Mouse (Mus musculus): ENCODE data around the gene Sf1.

The Sf1 gene

GRCm38 (mm10) chr19:6363411-6364240 lies at the start of gene Sf1:
Gene Sf1, plus strand, starts transcription at chr19:6363690.
- DNase-seq (ENCODE audit: low spot score in 2 of 2), result peak; percentile 99 to 100

GRCm38 (mm10) chr19:6313796-6314195 lies 49.7 kb upstream of the Sf1 start:
- no peak for DNase-seq (ENCODE audit: low spot score in 2 of 2)

GRCm38 (mm10) chr19:6314513-6314912 lies 49.0 kb upstream of the Sf1 start:
- DNase-seq (ENCODE audit: low spot score in 2 of 2), result no peak

GRCm38 (mm10) chr19:6315573-6315972 lies 47.9 kb upstream of the Sf1 start:
- no peak for DNase-seq (ENCODE audit: low spot score in 2 of 2)

GRCm38 (mm10) chr19:6318145-6318544 lies 45.3 kb upstream of the Sf1 start:
- DNase-seq (ENCODE audit: low spot score in 2 of 2), result no peak

GRCm38 (mm10) chr19:6321358-6321757 lies 42.1 kb upstream of the Sf1 start:
- DNase-seq (ENCODE audit: low spot score in 2 of 2), result no peak

GRCm38 (mm10) chr19:6321786-6322621 lies 41.5 kb upstream of the Sf1 start:
- DNase-seq (ENCODE audit: low spot score in 2 of 2), result no peak

GRCm38 (mm10) chr19:6324751-6325150 lies 38.7 kb upstream of the Sf1 start:
- DNase-seq (ENCODE audit: low spot score in 2 of 2), result no peak

- DNase-seq (ENCODE audit: low spot score in 2 of 2), result no peak
These were observed 32.3 kb upstream of the Sf1 start for GRCm38 (mm10) chr19:6331178-6331577.

- peak; percentile 47 to 62 for DNase-seq (ENCODE audit: low spot score in 2 of 2)
These were observed 31.6 kb upstream of the Sf1 start for GRCm38 (mm10) chr19:6331719-6332516.

GRCm38 (mm10) chr19:6333761-6334595 lies 29.5 kb upstream of the Sf1 start:
- DNase-seq (ENCODE audit: low spot score in 2 of 2), result no peak

GRCm38 (mm10) chr19:6334673-6335457 lies 28.6 kb upstream of the Sf1 start, which contains the start of gene Men1:
Gene Men1, plus strand, starts transcription at chr19:6334979.
- DNase-seq (ENCODE audit: low spot score in 2 of 2), result peak; percentile 97

GRCm38 (mm10) chr19:6335458-6335827 lies 28.0 kb upstream of the Sf1 start:
- DNase-seq (ENCODE audit: low spot score in 2 of 2), result peak in 1 of 2 experiments; percentile 30

- DNase-seq (ENCODE audit: low spot score in 2 of 2), result no peak
These were observed 26.6 kb upstream of the Sf1 start for GRCm38 (mm10) chr19:6336920-6337319.

- no peak for DNase-seq (ENCODE audit: low spot score in 2 of 2)
These were observed 25.3 kb upstream of the Sf1 start for GRCm38 (mm10) chr19:6338171-6338570.

- DNase-seq (ENCODE audit: low spot score in 2 of 2), result no peak
These were observed 24.8 kb upstream of the Sf1 start for GRCm38 (mm10) chr19:6338716-6339115.

GRCm38 (mm10) chr19:6339191-6339590 lies 24.3 kb upstream of the Sf1 start:
- DNase-seq (ENCODE audit: low spot score in 2 of 2), result no peak

GRCm38 (mm10) chr19:6339890-6340504 lies 23.5 kb upstream of the Sf1 start:
- DNase-seq (ENCODE audit: low spot score in 2 of 2), result no peak

- DNase-seq (ENCODE audit: low spot score in 2 of 2), result peak; percentile 55 to 67
These were observed 22.7 kb upstream of the Sf1 start, which contains the start of gene Map4k2 for GRCm38 (mm10) chr19:6340524-6341452. Gene Map4k2, plus strand, starts transcription at chr19:6341135.
